Mouse (Mus musculus) layer of hippocampus, adult 9-10 months (tissue): ENCODE measurements around the gene Olfr620.

Experiments used
- DNase-seq: peaks from one replicate; pipeline ENCODE4 v3.0.0; 2022; ENCODE audit warnings: low spot score

The Olfr620 gene

GRCm38 (mm10) chr7:103612434-103612833, at the start of gene Olfr620:
Gene Olfr620, minus strand, starts transcription at chr7:103612534.
- DNase-seq = no peak

DNA sequence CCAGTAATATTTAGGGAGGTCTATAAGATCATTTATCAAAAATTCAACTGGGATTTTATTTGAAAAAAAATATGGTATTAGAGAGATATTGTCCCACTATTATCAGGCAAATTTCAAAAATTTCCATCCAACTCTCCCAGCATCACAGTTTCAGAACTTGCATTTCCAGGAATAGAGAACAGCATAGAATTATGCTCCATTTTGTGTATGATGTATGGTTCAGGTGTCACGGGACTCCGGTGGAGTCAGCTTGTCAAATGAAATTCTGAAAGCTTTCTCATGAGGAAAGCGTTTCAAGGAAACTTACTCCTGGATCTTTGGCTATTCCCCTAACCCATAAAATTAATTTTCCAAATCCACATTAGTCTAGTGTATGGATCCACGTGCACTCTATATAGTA, 31.7 kb upstream of the Olfr620 start:
- DNase-seq = no peak

GRCm38 (mm10) chr7:103642602-103643001, 30.3 kb upstream of the Olfr620 start, which contains the start of gene Olfr622:
Gene Olfr622, minus strand, starts transcription at chr7:103642702.
- no peak for DNase-seq

DNA sequence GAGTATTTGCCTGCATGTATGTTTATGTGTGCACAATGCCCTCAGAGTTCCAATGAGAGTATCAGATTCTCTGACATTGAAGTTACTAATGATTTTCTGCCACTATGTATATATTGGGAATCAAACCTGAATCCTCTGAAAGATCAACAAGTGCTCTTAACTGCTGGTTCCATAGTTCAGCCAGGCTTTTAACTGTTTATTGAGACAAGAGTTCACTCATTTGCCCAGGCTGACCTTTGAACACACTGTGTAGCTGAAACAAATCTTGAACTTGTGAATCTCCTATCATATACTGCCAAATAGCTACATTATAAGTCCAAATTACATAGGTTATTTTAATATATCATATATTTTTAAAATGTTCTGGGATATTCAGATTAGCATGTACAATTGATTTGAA, 24.5 kb upstream of the Olfr620 start:
- no peak for DNase-seq

- no peak for DNase-seq
Measured at GRCm38 (mm10) chr7:103607425-103607824, 4.9 kb downstream of the Olfr620 start.

- DNase-seq = no peak
Measured at GRCm38 (mm10) chr7:103600275-103600674, 12.1 kb downstream of the Olfr620 start, which contains the start of gene Olfr619. Gene Olfr619, plus strand, starts transcription at chr7:103600575.

DNA sequence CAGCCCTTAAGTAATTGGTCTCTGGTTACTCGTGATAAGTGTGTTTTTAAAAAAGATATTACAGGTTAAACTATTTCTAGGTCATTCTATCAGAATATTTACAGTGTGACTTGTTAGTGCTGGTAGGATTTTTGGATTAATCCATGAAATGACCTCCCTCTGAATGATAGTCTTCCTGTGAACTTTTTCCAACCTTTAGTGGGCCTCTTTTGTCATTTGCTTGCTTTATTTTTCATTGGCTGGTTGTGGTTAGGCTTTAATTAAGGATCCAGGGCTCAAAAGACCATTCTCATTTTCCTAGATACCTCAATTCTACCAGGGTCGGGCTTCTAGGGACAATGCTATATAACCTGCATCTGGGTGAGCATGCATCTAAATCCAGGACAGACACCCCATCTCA, 22.5 kb downstream of the Olfr620 start, which contains the start of gene Olfr618:
Gene Olfr618, plus strand, starts transcription at position 301 of the 400 bp plus-strand sequence.
- no peak for DNase-seq

- no peak for DNase-seq
Measured at GRCm38 (mm10) chr7:103572761-103573160, 39.6 kb downstream of the Olfr620 start, which contains the start of gene Olfr617. Gene Olfr617, plus strand, starts transcription at chr7:103573061.

GRCm38 (mm10) chr7:103569043-103569442, 43.3 kb downstream of the Olfr620 start, which contains the start of gene Olfr616:
Gene Olfr616, minus strand, starts transcription at chr7:103569143.
- DNase-seq = no peak

GRCm38 (mm10) chr7:103555779-103556178, 56.6 kb downstream of the Olfr620 start, which contains the start of gene Olfr615:
Gene Olfr615, plus strand, starts transcription at chr7:103556079.
- no peak for DNase-seq
